Mouse (Mus musculus) CH12.LX (cell line): ENCODE results near the gene Fosl1. TPM values are rescaled to one million over a fixed set of nuclear protein-coding genes. Genes with fewer than 3 reads are reported as not detected.

Experiments used
- DNase-seq: peaks from one replicate; pipeline ENCODE4 v3.0.0-alpha.2; 2013; ENCODE audit errors: extremely low read depth
- H3K27ac ChIP-seq: 2 replicates; pipeline ENCODE4 v1.5.1; 2012; ENCODE audit warnings: low read depth, mild to moderate bottlenecking, control low read depth, moderate library complexity; ENCODE audit not compliant: insufficient read depth
- H3K27me3 ChIP-seq: replicated peaks from 2 replicates; pipeline ENCODE3; 2012; ENCODE audit warnings: inconsistent platforms
- H3K36me3 ChIP-seq, 2 experiments: replicated peaks in 1 of 2; 2 replicates each; pipeline versions ENCODE3 to v1.6.1; 2012; ENCODE audit warnings: inconsistent platforms in 1 of 2, low read length in 1 of 2, mild to moderate bottlenecking in 1 of 2, mixed read lengths in 1 of 2, moderate library complexity in 1 of 2; ENCODE audit not compliant: control insufficient read depth in 1 of 2, insufficient read depth in 1 of 2
- H3K4me1 ChIP-seq, 2 experiments: 2 replicates each; pipeline ENCODE4 v1.6.1; 2012; ENCODE audit warnings: inconsistent platforms in 1 of 2, moderate library complexity in 1 of 2; ENCODE audit not compliant: insufficient read depth in 2 of 2, control insufficient read depth in 1 of 2
- H3K4me2 ChIP-seq: 2 replicates; pipeline ENCODE4 v1.6.1; 2012; ENCODE audit warnings: low read depth, mild to moderate bottlenecking, control low read depth; ENCODE audit not compliant: poor library complexity, insufficient read depth, severe bottlenecking
- H3K4me3 ChIP-seq, 3 experiments: fragments of 150-350 bp in 1 of 3; sonication (generic) in 1 of 3; replicated peaks in 1 of 3; 2 replicates each; pipeline versions ENCODE3 to v1.5.1; 2011 to 2012; ENCODE audit warnings: low read depth in 2 of 3, low read length in 2 of 3, mild to moderate bottlenecking in 2 of 3, moderate library complexity in 2 of 3, control low read depth in 1 of 3, improper control_type of control experiment in 1 of 3, inconsistent platforms in 1 of 3, mixed read lengths in 1 of 3; ENCODE audit not compliant: poor library complexity in 1 of 3
- H3K79me2 ChIP-seq: replicated peaks from 2 replicates; pipeline ENCODE4 v1.6.1; 2012; ENCODE audit warnings: mild to moderate bottlenecking, moderate library complexity; ENCODE audit not compliant: control insufficient read depth, poor library complexity, insufficient read depth, severe bottlenecking; ENCODE audit errors: extremely low read depth
- H3K9ac ChIP-seq: 2 replicates; pipeline ENCODE4 v1.6.1; 2012; ENCODE audit warnings: low read depth, mild to moderate bottlenecking, control low read depth, moderate library complexity; ENCODE audit not compliant: insufficient read depth
- H3K9me3 ChIP-seq: replicated peaks from 2 replicates; pipeline ENCODE3; 2012; ENCODE audit warnings: low read length, inconsistent platforms, mixed read lengths
- CHD2 ChIP-seq: IDR thresholded peaks from 2 replicates; pipeline ENCODE4 v1.6.1; 2011; ENCODE audit warnings: low read length, improper control_type of control experiment
- CTCF ChIP-seq, 2 experiments: IDR thresholded peaks in 1 of 2; conservative IDR thresholded peaks in 1 of 2; 2 replicates each; pipeline ENCODE4 v1.5.1; 2011 to 2012; ENCODE audit warnings: low read depth in 2 of 2, low read length in 2 of 2, improper control_type of control experiment in 1 of 2, inconsistent platforms in 1 of 2, mild to moderate bottlenecking in 1 of 2, moderate library complexity in 1 of 2
- E2F4 ChIP-seq: IDR thresholded peaks from 2 replicates; pipeline ENCODE4 v1.6.1; 2011; ENCODE audit warnings: low read depth, low read length, improper control_type of control experiment; ENCODE audit not compliant: insufficient replicate concordance
- ETS1 ChIP-seq: conservative IDR thresholded peaks from 2 replicates; pipeline ENCODE4 v1.6.1; 2012; ENCODE audit warnings: low read depth, mild to moderate bottlenecking, inconsistent platforms, low read length, improper control_type of control experiment, moderate library complexity
- GABPA ChIP-seq: IDR thresholded peaks from 2 replicates; pipeline ENCODE4 v1.6.1; 2012; ENCODE audit warnings: low read depth, low read length, improper control_type of control experiment, inconsistent platforms; ENCODE audit not compliant: insufficient replicate concordance
- HCFC1 ChIP-seq: IDR thresholded peaks from 2 replicates; pipeline ENCODE4 v1.6.1; 2012; ENCODE audit warnings: low read depth, mild to moderate bottlenecking, inconsistent platforms, low read length, improper control_type of control experiment
- IRF4 ChIP-seq: IDR thresholded peaks from 2 replicates; pipeline ENCODE4 v1.6.1; 2014; ENCODE audit warnings: low read depth, mild to moderate bottlenecking, inconsistent platforms, low read length, improper control_type of control experiment
- JUN ChIP-seq: IDR thresholded peaks from 2 replicates; pipeline ENCODE4 v1.6.1; 2011; ENCODE audit warnings: low read depth, mild to moderate bottlenecking, low read length, improper control_type of control experiment, moderate library complexity; ENCODE audit not compliant: insufficient read depth
- JUND ChIP-seq: conservative IDR thresholded peaks from 2 replicates; pipeline ENCODE4 v1.6.1; 2011; ENCODE audit warnings: low read depth, low read length, improper control_type of control experiment
- MAFK ChIP-seq: IDR thresholded peaks from 2 replicates; pipeline ENCODE4 v1.6.1; 2011; ENCODE audit warnings: low read length, improper control_type of control experiment; ENCODE audit not compliant: insufficient replicate concordance
- MAZ ChIP-seq: IDR thresholded peaks from 2 replicates; pipeline ENCODE4 v1.6.1; 2012; ENCODE audit warnings: low read depth, mild to moderate bottlenecking, inconsistent platforms, low read length, improper control_type of control experiment, moderate library complexity
- MYC ChIP-seq: IDR thresholded peaks from 2 replicates; pipeline ENCODE4 v1.6.1; 2011; ENCODE audit warnings: low read depth, mild to moderate bottlenecking, improper control_type of control experiment, low read length
- PAX5 ChIP-seq: IDR thresholded peaks from 2 replicates; pipeline ENCODE4 v1.6.1; 2012; ENCODE audit warnings: low read length, inconsistent platforms, mixed read lengths
- POLR2A ChIP-seq: IDR thresholded peaks from 2 replicates; pipeline ENCODE4 v1.6.1; 2011; ENCODE audit warnings: low read depth, mild to moderate bottlenecking, improper control_type of control experiment, low read length
- POLR2AphosphoS2 ChIP-seq: IDR thresholded peaks from 2 replicates; pipeline ENCODE4 v1.6.1; 2011; ENCODE audit warnings: low read depth, low read length, improper control_type of control experiment
- RCOR1 ChIP-seq: conservative IDR thresholded peaks from 2 replicates; pipeline ENCODE4 v1.6.1; 2012; ENCODE audit warnings: low read depth, mild to moderate bottlenecking, inconsistent platforms, low read length, improper control_type of control experiment
- SIN3A ChIP-seq: IDR thresholded peaks from 2 replicates; pipeline ENCODE4 v1.6.1; 2012; ENCODE audit warnings: low read length, improper control_type of control experiment, inconsistent platforms
- TBP ChIP-seq: conservative IDR thresholded peaks from 2 replicates; pipeline ENCODE4 v1.6.1; 2011; ENCODE audit warnings: low read depth, low read length, improper control_type of control experiment
- TCF12 ChIP-seq: IDR thresholded peaks from 2 replicates; pipeline ENCODE4 v1.6.1; 2014; ENCODE audit warnings: low read depth, mild to moderate bottlenecking, inconsistent platforms, low read length, improper control_type of control experiment
- USF1 ChIP-seq: IDR thresholded peaks from 2 replicates; pipeline ENCODE4 v1.6.1; 2014; ENCODE audit warnings: low read depth, mild to moderate bottlenecking, inconsistent platforms, low read length, improper control_type of control experiment
- USF2 ChIP-seq: conservative IDR thresholded peaks from 2 replicates; pipeline ENCODE4 v1.6.1; 2011; ENCODE audit warnings: low read depth, low read length, improper control_type of control experiment
- ZNF384 ChIP-seq: IDR thresholded peaks from 2 replicates; pipeline ENCODE4 v1.6.1; 2012; ENCODE audit warnings: low read depth, low read length, improper control_type of control experiment, inconsistent platforms
- dilution Hi-C: fragments of 300-500 bp; cut with MboI; formaldehyde crosslinking; loops from 2 replicates; pipeline ENCODE4 v1.14.3; 2020; ENCODE audit warnings: low sequenced_read_pairs; ENCODE audit not compliant: extremely low pct_unique_long_range_greater_than_20kb, extremely low pct_ligation_motif_present
- in situ Hi-C: fragments of 300-500 bp; cut with MboI; formaldehyde crosslinking; loops from 3 replicates; pipeline ENCODE4 v1.14.3; 2019; ENCODE audit warnings: low sequenced_read_pairs, low pct_ligation_motif_present, low pct_unique_long_range_greater_than_20kb, mixed read lengths
- polyA plus RNA-seq: library from polyadenylated mRNA; unstranded; fragments of >175 nt; gene quantifications from 2 replicates; pipeline ENCODE4 v1.2.1, GENCODE M21; 2012; ENCODE audit warnings: low read depth; ENCODE audit not compliant: insufficient read length
- total RNA-seq, 2 experiments: library from RNA; depleted of rRNA; stranded (reverse); fragments of 300-350 nt in 1 of 2; fragments of >200 nt in 1 of 2; gene quantifications; 2 replicates each; pipeline ENCODE4 v1.2.3; 2012 to 2014

The Fosl1 gene
- total and polyA plus RNA-seq, 3 experiments: not detected

GRCm38 (mm10) chr19:5411961-5412360 is 35.4 kb upstream of the Fosl1 start:
- in situ Hi-C loops: no loop called here
- TF ChIP-seq IRF4 (no peak), CTCF (conservative IDR thresholded peaks at IDR 0.05 in 1 of 2, IDR thresholded peaks at IDR 0.05 in 1 of 2; ENCODE audit: low read depth in 2 of 2, low read length in 2 of 2) (no peak), TBP (no peak), MYC (no peak), E2F4 (no peak), USF2 (no peak), MAFK (no peak), SIN3A (no peak), ETS1 (no peak), POLR2A (no peak), TCF12 (no peak), POLR2AphosphoS2 (no peak)
- no peak overlapping the region for H3K4me3 ChIP-seq
- dilution Hi-C loops: no loop called here
- H3K4me2 ChIP-seq: no peak overlapping the region
- no peaks in the 10 kb centered on the region for H3K79me2 ChIP-seq
- H3K9ac ChIP-seq: no peak overlapping the region
- no peak overlapping the region for H3K27ac ChIP-seq
- H3K4me1 ChIP-seq: peaks cover 9 to 20% of the 10 kb centered on the region in 2 experiments; a peak in 3 of 4 replicates
- no peak for DNase-seq
- no peaks in the 10 kb centered on the region for H3K9me3 ChIP-seq
- H3K36me3 ChIP-seq: peaks cover 0 to 6% of the 10 kb centered on the region in 2 experiments
- no peaks in the 10 kb centered on the region for H3K27me3 ChIP-seq

DNA sequence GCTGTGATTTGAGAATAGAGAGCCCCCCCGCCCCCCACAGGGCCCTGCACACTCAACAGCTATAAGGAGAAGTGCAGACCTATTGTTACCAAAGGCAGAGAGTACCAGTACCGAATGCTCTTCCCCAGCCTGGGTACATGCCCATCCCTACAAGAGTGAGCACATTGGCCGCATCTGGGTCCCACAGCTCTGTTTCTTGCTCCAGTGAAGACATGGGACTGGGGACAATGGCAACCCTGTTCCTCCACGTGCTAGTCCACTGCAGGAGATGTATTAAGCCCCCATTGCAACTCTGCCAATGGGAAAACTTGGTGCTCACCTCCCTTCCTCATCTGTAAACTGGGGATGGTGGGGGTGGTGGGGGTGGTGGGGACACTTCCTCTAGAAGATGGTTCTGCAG is 33.5 kb upstream of the Fosl1 start:
- TF ChIP-seq HCFC1 (no peak), JUND (no peak), E2F4 (no peak), RCOR1 (no peak)
- DNase-seq: no peak
- Histone ChIP-seq H3K36me3 (peaks cover 0 to 18% of the 10 kb centered on the region in 2 experiments), H3K4me2 (no peak overlapping the region), H3K4me1 (peaks cover 3 to 6% of the 10 kb centered on the region in 2 experiments; a peak in 2 of 4 replicates), H3K4me3 (no peak overlapping the region), H3K79me2 (no peaks in the 10 kb centered on the region), H3K9me3 (no peaks in the 10 kb centered on the region), H3K9ac (no peak overlapping the region), H3K27me3 (no peaks in the 10 kb centered on the region), H3K27ac (no peak overlapping the region)
- dilution Hi-C loops (no loop called here), in situ Hi-C loops (no loop called here)

DNA sequence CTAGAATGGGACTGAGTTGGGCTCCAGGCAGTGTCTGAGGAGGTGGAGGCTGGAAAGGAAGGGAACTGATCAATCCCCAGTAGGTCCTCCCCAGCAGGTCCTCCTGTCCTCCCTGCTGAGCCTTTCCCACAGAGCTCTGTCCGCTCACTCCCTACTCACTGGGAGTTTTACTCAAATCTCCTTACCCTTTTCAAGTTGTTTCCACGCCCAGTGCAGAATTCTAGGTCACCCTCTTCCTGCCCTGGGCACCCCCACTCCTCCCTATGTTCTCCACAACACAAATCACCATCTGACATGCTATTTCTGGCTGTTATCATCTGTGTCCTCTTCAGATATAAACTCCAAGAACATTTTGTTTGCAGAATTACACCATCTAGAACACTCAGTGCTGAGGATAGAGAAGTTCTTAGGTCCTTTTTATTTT is 32.8 kb upstream of the Fosl1 start:
- no peak overlapping the region for H3K27ac ChIP-seq
- dilution Hi-C loops (no loop called here), in situ Hi-C loops (no loop called here)
- no peaks in the 10 kb centered on the region for H3K27me3 ChIP-seq
- H3K9me3 ChIP-seq: no peaks in the 10 kb centered on the region
- no peak overlapping the region for H3K4me2 ChIP-seq
- no peak for TF ChIP-seq JUN
- TF ChIP-seq ZNF384: no peak
- TF ChIP-seq USF1: no peak
- TF ChIP-seq MAZ: no peak
- no peak for TF ChIP-seq TCF12
- TF ChIP-seq CHD2: no peak
- TF ChIP-seq GABPA: no peak
- TF ChIP-seq PAX5: no peak
- peaks cover 0 to 19% of the 10 kb centered on the region in 2 experiments for H3K36me3 ChIP-seq
- no peak overlapping the region for H3K4me3 ChIP-seq
- H3K4me1 ChIP-seq: 0 out of 4 replicates have a peak, but pooled peaks cover 0 to 3% of the 10 kb centered on the region in 2 experiments
- DNase-seq: no peak
- no peaks in the 10 kb centered on the region for H3K79me2 ChIP-seq
- no peak overlapping the region for H3K9ac ChIP-seq
